Mouse (Mus musculus): Measurements from ENCODE around the gene Fam32a. TPM values are rescaled to one million over a fixed set of nuclear protein-coding genes. Genes with fewer than 3 reads are reported as not detected.

Gene Fam32a
- polyA plus RNA-seq, 1 experiment, result 69.6 TPM

GRCm38 (mm10) chr8:72239499-72240402 is 20.2 kb downstream of the Fam32a start, which contains the start of gene Ap1m1:
TSS of gene Ap1m1 (plus strand) at chr8:72240018.
- Histone ChIP-seq H3K27ac (ENCODE audit: insufficient read depth, low read length) (peak within 1 kb of the TSS; percentile 86), H3K4me3 (ENCODE audit: insufficient read depth, low read length) (peak within 1 kb of the TSS; percentile 80), H3K4me1 (ENCODE audit: control insufficient read depth, insufficient read depth, low read length) (peaks cover 6% of the 10 kb centered on the region; the same call in 1 of the 2 replicates)
- TF ChIP-seq POLR2A (IDR thresholded peaks at IDR 0.05; ENCODE audit: extremely low read depth, insufficient read depth, low read length) (no peak; the same call in 1 of the 2 replicates), CTCF (IDR thresholded peaks at IDR 0.05; ENCODE audit: extremely low read depth, insufficient read depth, low read length) (peak; percentile 77)

GRCm38 (mm10) chr8:72240403-72240763 is 20.9 kb downstream of the Fam32a start:
- TF ChIP-seq CTCF (IDR thresholded peaks at IDR 0.05; ENCODE audit: extremely low read depth, insufficient read depth, low read length) (no peak), POLR2A (IDR thresholded peaks at IDR 0.05; ENCODE audit: extremely low read depth, insufficient read depth, low read length) (0 out of 2 replicates have a peak, but pooled peaks have one; percentile 2)
- H3K4me3 ChIP-seq (ENCODE audit: insufficient read depth, low read length), result peak overlapping the region; percentile 80
- H3K27ac ChIP-seq (ENCODE audit: insufficient read depth, low read length), result peak overlapping the region; percentile 86
- H3K4me1 ChIP-seq (ENCODE audit: control insufficient read depth, insufficient read depth, low read length), result peaks cover 6% of the 10 kb centered on the region; the same call in 1 of the 2 replicates

GRCm38 (mm10) chr8:72240951-72241350 is 21.4 kb downstream of the Fam32a start:
- Histone ChIP-seq H3K27ac (ENCODE audit: insufficient read depth, low read length) (no peak overlapping the region), H3K4me1 (ENCODE audit: control insufficient read depth, insufficient read depth, low read length) (peaks cover 6% of the 10 kb centered on the region; the same call in 1 of the 2 replicates), H3K4me3 (ENCODE audit: insufficient read depth, low read length) (peak overlapping the region; percentile 80)
- TF ChIP-seq CTCF (IDR thresholded peaks at IDR 0.05; ENCODE audit: extremely low read depth, insufficient read depth, low read length) (no peak), POLR2A (IDR thresholded peaks at IDR 0.05; ENCODE audit: extremely low read depth, insufficient read depth, low read length) (no peak)

- Histone ChIP-seq H3K4me3 (ENCODE audit: insufficient read depth, low read length) (no peak overlapping the region), H3K27ac (ENCODE audit: insufficient read depth, low read length) (no peak overlapping the region), H3K4me1 (ENCODE audit: control insufficient read depth, insufficient read depth, low read length) (peaks cover 6% of the 10 kb centered on the region; the same call in 1 of the 2 replicates)
- TF ChIP-seq CTCF (IDR thresholded peaks at IDR 0.05; ENCODE audit: extremely low read depth, insufficient read depth, low read length) (no peak), POLR2A (IDR thresholded peaks at IDR 0.05; ENCODE audit: extremely low read depth, insufficient read depth, low read length) (no peak)
These were observed 22.7 kb downstream of the Fam32a start for GRCm38 (mm10) chr8:72242226-72242625.

- peaks cover 6% of the 10 kb centered on the region; the same call in 1 of the 2 replicates for H3K4me1 ChIP-seq (ENCODE audit: control insufficient read depth, insufficient read depth, low read length)
- H3K27ac ChIP-seq (ENCODE audit: insufficient read depth, low read length), result no peak overlapping the region
- TF ChIP-seq CTCF (IDR thresholded peaks at IDR 0.05; ENCODE audit: extremely low read depth, insufficient read depth, low read length) (no peak), POLR2A (IDR thresholded peaks at IDR 0.05; ENCODE audit: extremely low read depth, insufficient read depth, low read length) (no peak)
- no peak overlapping the region for H3K4me3 ChIP-seq (ENCODE audit: insufficient read depth, low read length)
These were observed 25.1 kb downstream of the Fam32a start for GRCm38 (mm10) chr8:72244610-72245009.

- no peak overlapping the region for H3K27ac ChIP-seq (ENCODE audit: insufficient read depth, low read length)
These were observed 37.8 kb downstream of the Fam32a start for GRCm38 (mm10) chr8:72257171-72257901.

GRCm38 (mm10) chr8:72257902-72258238 is 38.3 kb downstream of the Fam32a start:
- Histone ChIP-seq H3K27ac (ENCODE audit: insufficient read depth, low read length) (no peak overlapping the region), H3K4me3 (ENCODE audit: insufficient read depth, low read length) (no peak overlapping the region), H3K4me1 (ENCODE audit: control insufficient read depth, insufficient read depth, low read length) (no peaks in the 10 kb centered on the region)
- no peak for TF ChIP-seq POLR2A (IDR thresholded peaks at IDR 0.05; ENCODE audit: extremely low read depth, insufficient read depth, low read length)
- TF ChIP-seq CTCF (IDR thresholded peaks at IDR 0.05; ENCODE audit: extremely low read depth, insufficient read depth, low read length), result no peak

More at GRCm38 (mm10) chr8:72257171-72257901, 37.8 kb downstream of the Fam32a start:
- Histone ChIP-seq H3K4me3 (ENCODE audit: insufficient read depth, low read length) (no peak overlapping the region), H3K4me1 (ENCODE audit: control insufficient read depth, insufficient read depth, low read length) (no peaks in the 10 kb centered on the region)
- TF ChIP-seq POLR2A (IDR thresholded peaks at IDR 0.05; ENCODE audit: extremely low read depth, insufficient read depth, low read length), result no peak
- TF ChIP-seq CTCF (IDR thresholded peaks at IDR 0.05; ENCODE audit: extremely low read depth, insufficient read depth, low read length), result peak; percentile 54

GRCm38 (mm10) chr8:72259862-72260261 is 40.3 kb downstream of the Fam32a start:
- Histone ChIP-seq H3K27ac (ENCODE audit: insufficient read depth, low read length) (no peak overlapping the region), H3K4me3 (ENCODE audit: insufficient read depth, low read length) (no peak overlapping the region), H3K4me1 (ENCODE audit: control insufficient read depth, insufficient read depth, low read length) (no peaks in the 10 kb centered on the region)
- TF ChIP-seq CTCF (IDR thresholded peaks at IDR 0.05; ENCODE audit: extremely low read depth, insufficient read depth, low read length), result no peak
- no peak for TF ChIP-seq POLR2A (IDR thresholded peaks at IDR 0.05; ENCODE audit: extremely low read depth, insufficient read depth, low read length)

GRCm38 (mm10) chr8:72260585-72260984 is 41.1 kb downstream of the Fam32a start:
- no peak overlapping the region for H3K27ac ChIP-seq (ENCODE audit: insufficient read depth, low read length)
- TF ChIP-seq CTCF (IDR thresholded peaks at IDR 0.05; ENCODE audit: extremely low read depth, insufficient read depth, low read length) (no peak), POLR2A (IDR thresholded peaks at IDR 0.05; ENCODE audit: extremely low read depth, insufficient read depth, low read length) (no peak)
- no peaks in the 10 kb centered on the region for H3K4me1 ChIP-seq (ENCODE audit: control insufficient read depth, insufficient read depth, low read length)
- H3K4me3 ChIP-seq (ENCODE audit: insufficient read depth, low read length), result no peak overlapping the region
